Mouse (Mus musculus) small intestine, adult 2 months (tissue): Measurements from ENCODE around the gene Sco1.

Experiments used
- CTCF ChIP-seq: fragments of 200-500 bp; IDR thresholded peaks from 2 replicates; pipeline ENCODE4 v1.5.1; 2012; ENCODE audit warnings: low read depth, mild to moderate bottlenecking, control low read depth, inconsistent platforms, low read length, moderate library complexity, mixed read lengths; ENCODE audit not compliant: insufficient replicate concordance, insufficient read length; ENCODE audit errors: extremely low read depth
- POLR2A ChIP-seq: fragments of 200-500 bp; IDR thresholded peaks from 2 replicates; pipeline ENCODE4 v1.6.1; 2012; ENCODE audit warnings: low read depth, mild to moderate bottlenecking, control low read depth, inconsistent platforms, low read length, moderate library complexity

DNA sequence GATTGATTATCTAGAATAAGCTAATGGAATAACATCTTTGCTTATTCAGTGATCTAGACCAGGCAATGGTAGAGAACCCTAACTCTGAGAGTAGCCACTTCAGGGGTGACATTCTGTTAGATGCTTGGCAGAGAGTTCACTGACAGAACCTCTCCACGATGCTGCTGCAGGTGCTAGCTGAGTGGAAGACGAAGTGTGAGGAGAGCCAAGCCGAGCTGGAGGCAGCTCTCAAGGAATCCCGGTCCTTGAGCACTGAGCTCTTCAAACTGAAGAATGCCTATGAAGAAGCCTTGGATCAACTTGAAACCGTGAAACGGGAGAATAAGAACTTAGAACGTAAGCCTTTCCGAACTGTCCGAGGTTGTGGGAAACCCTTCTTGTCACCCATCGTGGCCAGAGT lies 45.2 kb downstream of the Sco1 start:
- TF ChIP-seq CTCF = no peak
- no peak for TF ChIP-seq POLR2A
